Comparison of ENCODE assay signal across 8 mouse cellular contexts in genomic region chr8:126920845-126921244, GRCm38 (mm10). TPM values are rescaled to one million over a fixed set of nuclear protein-coding genes. Genes with fewer than 3 reads are reported as not detected.
DNase-seq lines count a peak whose midpoint lies in the region; ATAC-seq and TF ChIP-seq lines count a peak whose summit lies in the region.

No protein-coding gene starts in this region.

- no peak overlapping the region for H3K9ac ChIP-seq in midbrain, embryonic 12.5 days (replicated peaks)

- peak; percentile 86 for ATAC-seq in midbrain, embryonic 12.5 days (ENCODE audit: low FRiP score, low read depth)

- peaks cover 20% of the 10 kb centered on the region; the same call in 1 of the 2 replicates for H3K36me3 ChIP-seq in embryonic facial prominence, embryonic 10.5 days (replicated peaks)
- peaks cover 12% of the 10 kb centered on the region for H3K36me3 ChIP-seq in limb, embryonic 10.5 days
- H3K36me3 ChIP-seq in midbrain, embryonic 12.5 days: peaks cover 12% of the 10 kb centered on the region; the same call in 1 of the 2 replicates
- no peaks in the 10 kb centered on the region for H3K36me3 ChIP-seq in spleen, adult 2 months (ENCODE audit: control insufficient read depth, insufficient read depth, low read length)

- H3K4me2 ChIP-seq in midbrain, embryonic 12.5 days (replicated peaks): no peak overlapping the region

- H3K4me1 ChIP-seq in embryonic facial prominence, embryonic 10.5 days: peaks cover 19% of the 10 kb centered on the region
- H3K4me1 ChIP-seq in limb, embryonic 10.5 days: peaks cover 11% of the 10 kb centered on the region
- no peaks in the 10 kb centered on the region for H3K4me1 ChIP-seq in midbrain, embryonic 12.5 days
- H3K4me1 ChIP-seq in spleen, adult 2 months (ENCODE audit: control insufficient read depth, insufficient read depth, insufficient read length): no peaks in the 10 kb centered on the region

- 18% methylated on average over 3 of the region's 3 CpGs for WGBS in embryonic facial prominence, embryonic 10.5 days
- WGBS in limb, embryonic 10.5 days: 26% methylated on average over 3 of the region's 3 CpGs
- WGBS in midbrain, embryonic 12.5 days: 30% methylated on average over 3 of the region's 3 CpGs
- 32% methylated on average over 3 of the region's 3 CpGs for WGBS in spleen, adult 2 months

- peak; percentile 60 to 68 for DNase-seq in urinary bladder, adult 18-20 months (ENCODE audit: low spot score in 2 of 2)
- no peak for DNase-seq in urinary bladder, postnatal 10 days (ENCODE audit: low spot score)
- DNase-seq in embryonic facial prominence, embryonic 10.5 days (ENCODE audit: low spot score): peak; percentile 76
- DNase-seq in heart, adult 18-20 months: peak; percentile 87
- DNase-seq in kidney, adult 18-20 months: peak; percentile 83
- DNase-seq in limb, embryonic 10.5 days (ENCODE audit: low spot score): peak; percentile 62
- DNase-seq in spleen, adult 2 months (ENCODE audit: low read depth in 1 of 2, low spot score in 2 of 2): peak; percentile 59 to 63

- H3K27ac ChIP-seq in embryonic facial prominence, embryonic 10.5 days (replicated peaks): peak overlapping the region; percentile 30; the same call in 1 of the 2 replicates
- peak overlapping the region; percentile 33; the same call in 1 of the 2 replicates for H3K27ac ChIP-seq in limb, embryonic 10.5 days
- no peak overlapping the region for H3K27ac ChIP-seq in midbrain, embryonic 12.5 days (replicated peaks)
- H3K27ac ChIP-seq in spleen, adult 2 months (ENCODE audit: insufficient read depth, low read length): 0 out of 2 replicates have a peak overlapping the region, but pooled peaks have one; percentile 4

- no peaks in the 10 kb centered on the region for H3K27me3 ChIP-seq in embryonic facial prominence, embryonic 10.5 days (replicated peaks; ENCODE audit: low read depth, poor library complexity, severe bottlenecking)
- no peaks in the 10 kb centered on the region for H3K27me3 ChIP-seq in limb, embryonic 10.5 days (ENCODE audit: low read depth, poor library complexity, severe bottlenecking)
- H3K27me3 ChIP-seq in midbrain, embryonic 12.5 days: no peaks in the 10 kb centered on the region
- H3K27me3 ChIP-seq in spleen, adult 2 months (ENCODE audit: control insufficient read depth, insufficient read depth, low read length): no peaks in the 10 kb centered on the region

- TF ChIP-seq POLR2A in spleen, adult 2 months (IDR thresholded peaks at IDR 0.05; ENCODE audit: low read depth, low read length): no peak

- peak; percentile 84; the same call in 1 of the 2 replicates for TF ChIP-seq CTCF in spleen, adult 2 months (IDR thresholded peaks at IDR 0.05; ENCODE audit: extremely low read depth, insufficient read depth, insufficient read length, insufficient replicate concordance)

- H3K9me3 ChIP-seq in embryonic facial prominence, embryonic 10.5 days: no peaks in the 10 kb centered on the region
- H3K9me3 ChIP-seq in limb, embryonic 10.5 days (replicated peaks): no peaks in the 10 kb centered on the region
- no peaks in the 10 kb centered on the region for H3K9me3 ChIP-seq in midbrain, embryonic 12.5 days

- H3K4me3 ChIP-seq in embryonic facial prominence, embryonic 10.5 days: no peak overlapping the region
- H3K4me3 ChIP-seq in limb, embryonic 10.5 days: no peak overlapping the region
- H3K4me3 ChIP-seq in midbrain, embryonic 12.5 days: no peak overlapping the region
- H3K4me3 ChIP-seq in spleen, adult 2 months (ENCODE audit: extremely low read depth, insufficient read depth, insufficient read length): no peak overlapping the region

RNA-seq across cellular contexts. Expression of gene Tomm20, which starts 24.8 kb away (rescaled TPM):
- polyA plus RNA-seq in embryonic facial prominence, embryonic 10.5 days (2016; fragmentation: Nextera tagmentation; extraction: Ambion mirVana): 285 and 304 TPM in 2 replicates
- total RNA-seq in heart, adult 18-20 months (2021): 10 to 100 TPM; 93.5 to 97.6 TPM
- 301 and 341 TPM in 2 replicates for polyA plus RNA-seq in limb, embryonic 10.5 days (2016; fragmentation: Nextera tagmentation; extraction: Ambion mirVana)
- polyA plus RNA-seq in midbrain, embryonic 12.5 days (2016; fragmentation: Nextera tagmentation; extraction: Ambion mirVana): 175 and 193 TPM in 2 replicates
- 346 and 417 TPM in 2 replicates for polyA plus RNA-seq in spleen, adult 2 months (2012; rRNA removed)

RNA-seq across cellular contexts. Expression of gene Rbm34, which starts 50.0 kb away (rescaled TPM):
- polyA plus RNA-seq in embryonic facial prominence, embryonic 10.5 days (2016; fragmentation: Nextera tagmentation; extraction: Ambion mirVana): 24.9 and 26.9 TPM in 2 replicates
- total RNA-seq in heart, adult 18-20 months (2021): 1 to 10 TPM; 3.3 to 4.2 TPM
- polyA plus RNA-seq in limb, embryonic 10.5 days (2016; fragmentation: Nextera tagmentation; extraction: Ambion mirVana): 27.7 and 28.9 TPM in 2 replicates
- 32.0 and 32.6 TPM in 2 replicates for polyA plus RNA-seq in midbrain, embryonic 12.5 days (2016; fragmentation: Nextera tagmentation; extraction: Ambion mirVana)
- polyA plus RNA-seq in spleen, adult 2 months (2012; rRNA removed): 2.6 and 3.0 TPM in 2 replicates
